Mouse (Mus musculus) CH12.LX (cell line): Measurements from ENCODE around the gene Adcy10. TPM values are rescaled to one million over a fixed set of nuclear protein-coding genes. Genes with fewer than 3 reads are reported as not detected.

ENCODE experiments used
- DNase-seq: peaks from one replicate; pipeline ENCODE4 v3.0.0-alpha.2; 2013; ENCODE audit errors: extremely low read depth
- H3K27ac ChIP-seq: 2 replicates; pipeline ENCODE4 v1.5.1; 2012; ENCODE audit warnings: low read depth, mild to moderate bottlenecking, control low read depth, moderate library complexity; ENCODE audit not compliant: insufficient read depth
- H3K27me3 ChIP-seq: replicated peaks from 2 replicates; pipeline ENCODE3; 2012; ENCODE audit warnings: inconsistent platforms
- H3K36me3 ChIP-seq, 2 experiments: replicated peaks in 1 of 2; 2 replicates each; pipeline versions ENCODE3 to v1.6.1; 2012; ENCODE audit warnings: inconsistent platforms in 1 of 2, low read length in 1 of 2, mild to moderate bottlenecking in 1 of 2, mixed read lengths in 1 of 2, moderate library complexity in 1 of 2; ENCODE audit not compliant: control insufficient read depth in 1 of 2, insufficient read depth in 1 of 2
- H3K4me1 ChIP-seq, 2 experiments: 2 replicates each; pipeline ENCODE4 v1.6.1; 2012; ENCODE audit warnings: inconsistent platforms in 1 of 2, moderate library complexity in 1 of 2; ENCODE audit not compliant: insufficient read depth in 2 of 2, control insufficient read depth in 1 of 2
- H3K4me2 ChIP-seq: 2 replicates; pipeline ENCODE4 v1.6.1; 2012; ENCODE audit warnings: low read depth, mild to moderate bottlenecking, control low read depth; ENCODE audit not compliant: poor library complexity, insufficient read depth, severe bottlenecking
- H3K4me3 ChIP-seq, 3 experiments: fragments of 150-350 bp in 1 of 3; sonication (generic) in 1 of 3; replicated peaks in 1 of 3; 2 replicates each; pipeline versions ENCODE3 to v1.5.1; 2011 to 2012; ENCODE audit warnings: low read depth in 2 of 3, low read length in 2 of 3, mild to moderate bottlenecking in 2 of 3, moderate library complexity in 2 of 3, control low read depth in 1 of 3, improper control_type of control experiment in 1 of 3, inconsistent platforms in 1 of 3, mixed read lengths in 1 of 3; ENCODE audit not compliant: poor library complexity in 1 of 3
- H3K79me2 ChIP-seq: replicated peaks from 2 replicates; pipeline ENCODE4 v1.6.1; 2012; ENCODE audit warnings: mild to moderate bottlenecking, moderate library complexity; ENCODE audit not compliant: control insufficient read depth, poor library complexity, insufficient read depth, severe bottlenecking; ENCODE audit errors: extremely low read depth
- H3K9ac ChIP-seq: 2 replicates; pipeline ENCODE4 v1.6.1; 2012; ENCODE audit warnings: low read depth, mild to moderate bottlenecking, control low read depth, moderate library complexity; ENCODE audit not compliant: insufficient read depth
- H3K9me3 ChIP-seq: replicated peaks from 2 replicates; pipeline ENCODE3; 2012; ENCODE audit warnings: low read length, inconsistent platforms, mixed read lengths
- CHD1 ChIP-seq: IDR thresholded peaks from 2 replicates; pipeline ENCODE4 v1.6.1; 2012; ENCODE audit warnings: low read depth, low read length, improper control_type of control experiment, inconsistent platforms
- CHD2 ChIP-seq: IDR thresholded peaks from 2 replicates; pipeline ENCODE4 v1.6.1; 2011; ENCODE audit warnings: low read length, improper control_type of control experiment
- E2F4 ChIP-seq: IDR thresholded peaks from 2 replicates; pipeline ENCODE4 v1.6.1; 2011; ENCODE audit warnings: low read depth, low read length, improper control_type of control experiment; ENCODE audit not compliant: insufficient replicate concordance
- ETS1 ChIP-seq: conservative IDR thresholded peaks from 2 replicates; pipeline ENCODE4 v1.6.1; 2012; ENCODE audit warnings: low read depth, mild to moderate bottlenecking, inconsistent platforms, low read length, improper control_type of control experiment, moderate library complexity
- HCFC1 ChIP-seq: IDR thresholded peaks from 2 replicates; pipeline ENCODE4 v1.6.1; 2012; ENCODE audit warnings: low read depth, mild to moderate bottlenecking, inconsistent platforms, low read length, improper control_type of control experiment
- MAFK ChIP-seq: IDR thresholded peaks from 2 replicates; pipeline ENCODE4 v1.6.1; 2011; ENCODE audit warnings: low read length, improper control_type of control experiment; ENCODE audit not compliant: insufficient replicate concordance
- MAZ ChIP-seq: IDR thresholded peaks from 2 replicates; pipeline ENCODE4 v1.6.1; 2012; ENCODE audit warnings: low read depth, mild to moderate bottlenecking, inconsistent platforms, low read length, improper control_type of control experiment, moderate library complexity
- MEF2A ChIP-seq: IDR thresholded peaks from 2 replicates; pipeline ENCODE4 v1.6.1; 2014; ENCODE audit warnings: low read depth, mild to moderate bottlenecking, inconsistent platforms, low read length, improper control_type of control experiment, borderline replicate concordance
- POLR2A ChIP-seq: IDR thresholded peaks from 2 replicates; pipeline ENCODE4 v1.6.1; 2011; ENCODE audit warnings: low read depth, mild to moderate bottlenecking, improper control_type of control experiment, low read length
- RCOR1 ChIP-seq: conservative IDR thresholded peaks from 2 replicates; pipeline ENCODE4 v1.6.1; 2012; ENCODE audit warnings: low read depth, mild to moderate bottlenecking, inconsistent platforms, low read length, improper control_type of control experiment
- SIN3A ChIP-seq: IDR thresholded peaks from 2 replicates; pipeline ENCODE4 v1.6.1; 2012; ENCODE audit warnings: low read length, improper control_type of control experiment, inconsistent platforms
- SMC3 ChIP-seq: IDR thresholded peaks from 2 replicates; pipeline ENCODE4 v1.6.1; 2011; ENCODE audit warnings: low read depth, low read length, improper control_type of control experiment
- TBP ChIP-seq: conservative IDR thresholded peaks from 2 replicates; pipeline ENCODE4 v1.6.1; 2011; ENCODE audit warnings: low read depth, low read length, improper control_type of control experiment
- ZKSCAN1 ChIP-seq: IDR thresholded peaks from 2 replicates; pipeline ENCODE4 v1.6.1; 2012; ENCODE audit warnings: low read depth, inconsistent platforms, low read length, improper control_type of control experiment, borderline replicate concordance
- ZMIZ1 ChIP-seq: IDR thresholded peaks from 2 replicates; pipeline ENCODE4 v1.6.1; 2012; ENCODE audit warnings: low read depth, mild to moderate bottlenecking, inconsistent platforms, low read length, improper control_type of control experiment
- ZNF384 ChIP-seq: IDR thresholded peaks from 2 replicates; pipeline ENCODE4 v1.6.1; 2012; ENCODE audit warnings: low read depth, low read length, improper control_type of control experiment, inconsistent platforms
- dilution Hi-C: fragments of 300-500 bp; cut with MboI; formaldehyde crosslinking; loops from 2 replicates; pipeline ENCODE4 v1.14.3; 2020; ENCODE audit warnings: low sequenced_read_pairs; ENCODE audit not compliant: extremely low pct_unique_long_range_greater_than_20kb, extremely low pct_ligation_motif_present
- in situ Hi-C: fragments of 300-500 bp; cut with MboI; formaldehyde crosslinking; loops from 3 replicates; pipeline ENCODE4 v1.14.3; 2019; ENCODE audit warnings: low sequenced_read_pairs, low pct_ligation_motif_present, low pct_unique_long_range_greater_than_20kb, mixed read lengths
- polyA plus RNA-seq: library from polyadenylated mRNA; unstranded; fragments of >175 nt; gene quantifications from 2 replicates; pipeline ENCODE4 v1.2.1, GENCODE M21; 2012; ENCODE audit warnings: low read depth; ENCODE audit not compliant: insufficient read length
- total RNA-seq, 2 experiments: library from RNA; depleted of rRNA; stranded (reverse); fragments of 300-350 nt in 1 of 2; fragments of >200 nt in 1 of 2; gene quantifications; 2 replicates each; pipeline ENCODE4 v1.2.3; 2012 to 2014

Gene Adcy10
- total and polyA plus RNA-seq, 3 experiments, result 0.13 TPM; not detected in 2

DNA sequence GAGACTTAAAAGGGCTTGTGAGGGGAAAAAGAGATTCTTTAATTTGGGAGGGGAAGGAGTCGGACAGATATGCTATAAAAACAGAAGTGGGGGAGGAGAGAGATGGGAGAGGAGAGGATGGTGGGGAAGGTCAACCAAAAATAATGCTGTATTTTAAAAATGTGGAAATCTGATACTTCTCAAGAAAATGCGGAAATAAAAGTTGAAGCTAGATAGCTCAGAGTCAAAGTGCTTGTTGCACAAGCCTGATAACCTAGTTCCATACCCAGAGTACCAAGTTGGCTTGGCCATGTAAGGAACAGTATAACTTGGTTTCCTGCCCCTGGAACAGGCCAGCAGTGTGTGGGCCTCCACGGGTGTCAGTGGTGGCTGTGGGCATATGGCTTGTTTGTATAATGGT is 129.8 kb downstream of the Adcy10 start:
- no peak for DNase-seq

DNA sequence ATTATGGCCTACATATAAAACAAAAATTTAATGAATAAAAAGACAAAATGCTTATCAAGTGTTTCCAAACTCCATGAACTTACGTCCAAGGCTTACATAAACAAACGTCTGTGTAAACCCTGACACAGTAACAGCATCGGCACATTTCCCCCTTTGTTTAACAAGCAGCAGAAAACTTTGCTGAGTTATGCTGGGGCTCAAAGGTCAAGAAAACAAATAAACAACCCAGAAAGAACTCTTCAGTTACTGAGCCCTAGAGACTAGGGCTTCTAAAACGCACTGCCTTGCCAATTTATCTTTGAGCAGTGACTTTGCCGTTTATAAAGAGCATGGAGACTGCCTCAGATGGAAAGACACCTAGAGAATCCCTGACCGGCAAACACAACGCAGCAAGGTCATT is 131.7 kb downstream of the Adcy10 start:
- no peaks in the 10 kb centered on the region for H3K9me3 ChIP-seq
- TF ChIP-seq SIN3A (no peak), POLR2A (no peak), ZKSCAN1 (no peak), TBP (no peak), MAZ (no peak), SMC3 (no peak), ZMIZ1 (no peak)
- H3K27me3 ChIP-seq, result no peaks in the 10 kb centered on the region
- no peaks in the 10 kb centered on the region for H3K79me2 ChIP-seq
- DNase-seq, result no peak
- dilution Hi-C loops (no loop called here), in situ Hi-C loops (no loop called here)
- H3K9ac ChIP-seq, result no peak overlapping the region
- no peak overlapping the region for H3K4me3 ChIP-seq
- H3K36me3 ChIP-seq, result peaks cover 0 to 2% of the 10 kb centered on the region in 2 experiments
- no peak overlapping the region for H3K4me2 ChIP-seq
- peaks cover 2 to 11% of the 10 kb centered on the region in 2 experiments; a peak in 3 of 4 replicates for H3K4me1 ChIP-seq
- no peak overlapping the region for H3K27ac ChIP-seq

More for the DNA sequence above, 129.8 kb downstream of the Adcy10 start:
- in situ Hi-C loops, result no loop called here
- H3K9me3 ChIP-seq, result no peaks in the 10 kb centered on the region
- H3K36me3 ChIP-seq, result peaks cover 0 to 2% of the 10 kb centered on the region in 2 experiments
- H3K27me3 ChIP-seq, result no peaks in the 10 kb centered on the region
- H3K4me1 ChIP-seq, result peaks cover 2 to 23% of the 10 kb centered on the region in 2 experiments; a peak in 3 of 4 replicates
- TF ChIP-seq ETS1, result no peak
- TF ChIP-seq HCFC1, result no peak
- no peak for TF ChIP-seq MAFK
- no peak for TF ChIP-seq CHD1
- TF ChIP-seq CHD2, result no peak
- no peak for TF ChIP-seq RCOR1
- TF ChIP-seq MEF2A, result no peak
- no peak for TF ChIP-seq POLR2A
- no peak for TF ChIP-seq SMC3
- no peak for TF ChIP-seq ZNF384
- no peak for TF ChIP-seq E2F4
- no peak for TF ChIP-seq TBP
- TF ChIP-seq, all 38 proteins: peak for 0
- H3K27ac ChIP-seq, result no peak overlapping the region
- H3K4me2 ChIP-seq, result no peak overlapping the region
- dilution Hi-C loops, result no loop called here
- H3K79me2 ChIP-seq, result no peaks in the 10 kb centered on the region
- H3K4me3 ChIP-seq, result no peak overlapping the region
- no peak overlapping the region for H3K9ac ChIP-seq
